Mouse (Mus musculus) hematopoietic stem cell, adult 5-6 weeks (primary cell): ENCODE measurements around the gene Mrps17. TPM values are rescaled to one million over a fixed set of nuclear protein-coding genes. Genes with fewer than 3 reads are reported as not detected.
"Not testable (repeated sequence)": the region's sequence is repeated elsewhere in the genome, so short reads cannot be mapped to it uniquely, and the experiment has no call there.

ENCODE experiments used
- ATAC-seq, 2 experiments: fragments of 125-278 bp in 1 of 2; replicated peaks in 1 of 2; 2 replicates each; pipeline ENCODE4 v1.8.0; 2016 to 2017; ENCODE audit warnings: inconsistent platforms in 2 of 2, mild to moderate bottlenecking in 2 of 2, moderate number of reproducible peaks in 2 of 2, low read depth in 1 of 2, moderate TSS enrichment in 1 of 2; ENCODE audit not compliant: low FRiP score in 2 of 2, poor library complexity in 2 of 2, severe bottlenecking in 2 of 2, insufficient read depth in 1 of 2, low TSS enrichment in 1 of 2
- total RNA-seq: library from RNA; stranded (forward); fragments of 172-1452, 232-1000 nt; gene quantifications from 2 replicates; pipeline ENCODE4 v1.2.3, GENCODE M21; 2017

The Mrps17 gene
- total RNA-seq = 91.5 and 92.3 TPM in 2 replicates

DNA sequence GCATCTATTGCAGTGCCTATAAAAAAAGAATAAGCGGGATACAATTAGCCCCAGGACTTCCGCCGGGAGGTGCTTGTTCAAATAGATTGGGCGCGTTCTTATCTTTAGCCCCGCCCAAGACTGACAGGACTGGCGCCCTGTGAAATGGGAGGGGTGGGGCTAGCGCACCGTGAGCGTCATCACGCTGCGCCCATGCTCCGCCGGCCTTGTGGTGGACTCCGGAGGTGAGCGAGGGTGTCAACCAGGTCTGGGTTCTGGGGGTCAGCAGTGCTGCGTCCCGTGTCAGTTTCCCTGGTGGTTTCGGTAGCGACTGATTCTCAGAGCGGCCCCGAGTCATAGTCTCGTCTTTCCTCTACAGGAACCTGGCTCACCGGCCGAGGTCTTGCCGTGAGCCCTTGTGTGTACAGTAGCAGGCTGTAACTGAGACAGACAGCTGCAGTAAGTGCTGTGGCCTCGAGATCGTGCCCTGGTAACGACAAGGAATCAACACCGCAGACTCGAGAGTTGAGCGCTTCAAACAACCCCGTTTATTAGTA, at the start of gene Mrps17:
TSS of gene Mrps17 (plus strand) at position 172 of the 536 bp plus-strand sequence.
- peak; percentile 98 to 99 for ATAC-seq

DNA sequence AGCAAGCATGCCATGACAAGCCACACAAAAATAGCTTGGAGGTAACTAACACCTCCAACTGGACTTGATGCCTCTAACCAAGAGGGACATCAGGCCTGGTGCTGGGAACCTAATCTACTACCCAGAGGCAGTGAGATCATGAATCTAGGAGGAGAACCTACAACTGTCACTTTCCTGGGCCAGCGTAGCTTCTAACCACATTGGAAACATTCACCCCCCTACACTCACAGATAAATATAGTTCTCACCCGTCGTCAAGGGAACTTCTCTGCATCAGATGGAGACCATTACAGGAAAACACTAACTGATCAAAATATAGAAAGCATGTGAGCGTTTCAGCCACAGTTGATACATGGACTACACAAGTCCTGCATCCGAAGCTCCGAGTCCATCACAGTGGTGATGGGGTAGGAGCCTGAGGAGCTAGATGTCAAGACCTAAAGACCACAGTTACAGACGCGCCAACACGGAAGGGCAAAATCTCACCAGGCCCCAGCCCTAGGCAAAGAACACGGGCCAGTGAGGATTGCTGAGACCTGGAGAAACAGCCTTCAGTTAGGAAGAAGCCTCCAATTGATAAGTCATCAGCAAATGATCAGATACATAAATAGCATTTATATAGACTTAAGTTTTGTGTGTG, 48.9 kb upstream of the Mrps17 start:
- no peak for ATAC-seq

- ATAC-seq = no peak
These were observed 47.4 kb upstream of the Mrps17 start for GRCm38 (mm10) chr5:129667851-129668250.

DNA sequence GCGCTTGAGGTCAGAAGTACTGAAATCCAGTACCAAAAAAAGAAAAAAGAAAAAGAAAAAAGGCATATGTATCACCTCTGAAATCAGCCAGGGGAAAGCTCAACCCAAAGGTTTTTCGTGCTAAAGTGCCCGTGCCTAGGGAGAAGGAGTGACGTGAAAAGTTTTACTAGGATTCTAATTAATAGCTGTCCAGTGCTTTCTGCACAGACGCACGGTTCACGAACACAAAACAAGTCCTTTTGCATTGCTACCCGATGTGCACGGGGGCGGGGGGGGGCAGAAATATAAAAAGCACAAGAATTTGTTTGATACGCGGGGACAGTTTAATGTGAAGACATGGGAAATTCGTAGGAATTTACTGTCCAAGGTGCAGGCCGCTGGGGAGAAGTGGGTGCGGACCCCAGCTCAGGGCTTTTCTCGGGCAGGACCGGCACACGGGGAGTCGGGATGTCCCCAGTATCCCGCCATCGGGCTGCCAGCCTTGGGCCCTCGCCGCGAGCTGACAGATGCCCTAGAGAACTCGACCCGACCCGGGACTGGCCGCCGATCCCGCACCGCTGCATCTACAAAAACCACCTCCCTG, 45.8 kb upstream of the Mrps17 start:
- peak in 1 of 2 experiments; percentile 13; a peak in 2 of 4 replicates for ATAC-seq

- peak; percentile 80 to 91 for ATAC-seq
These were observed 45.2 kb upstream of the Mrps17 start, which contains the start of gene Zfp11 for GRCm38 (mm10) chr5:129670036-129670458. Zfp11 (minus strand) TSS chr5:129670099.

DNA sequence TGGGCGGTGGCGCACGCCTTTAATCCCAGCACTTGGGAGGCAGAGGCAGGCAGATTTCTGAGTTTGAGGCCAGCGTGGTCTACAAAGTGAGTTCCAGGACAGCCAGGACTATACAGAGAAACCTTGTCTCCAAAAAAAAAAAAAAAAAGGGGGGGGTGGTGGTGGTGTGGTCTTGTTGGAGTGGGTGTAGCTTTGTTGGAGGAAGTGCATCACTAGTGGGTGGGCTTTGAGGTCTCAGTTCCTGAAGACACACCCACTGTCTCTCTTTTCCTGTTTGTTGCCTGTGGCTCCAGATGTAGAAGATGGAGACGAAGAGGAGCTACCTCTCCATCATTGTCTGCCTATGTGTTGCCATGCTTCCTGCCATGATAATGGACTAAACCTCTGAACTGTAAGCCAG, 30.2 kb upstream of the Mrps17 start:
- not testable (repeated sequence) for ATAC-seq

GRCm38 (mm10) chr5:129687621-129688020, 27.7 kb upstream of the Mrps17 start:
- ATAC-seq = no peak

DNA sequence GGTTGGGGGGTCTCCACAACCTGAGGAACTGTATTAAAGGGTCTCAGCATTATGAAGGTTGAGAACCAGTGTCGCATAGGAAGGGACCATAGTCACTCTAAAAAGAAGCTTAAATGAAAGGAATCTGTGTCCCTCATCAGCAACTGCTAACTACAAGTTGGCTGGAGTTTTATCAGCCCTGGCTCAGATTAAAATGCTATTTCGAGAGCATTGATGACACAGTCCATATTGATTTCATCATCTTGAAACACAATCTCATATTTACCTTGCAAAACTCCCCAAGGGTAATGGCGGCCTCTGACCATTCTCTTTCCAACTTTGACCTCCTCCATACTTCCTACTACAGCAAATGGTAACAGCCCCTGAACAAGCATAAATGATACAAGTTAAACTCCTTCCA, 24.8 kb upstream of the Mrps17 start:
- no peak for ATAC-seq

GRCm38 (mm10) chr5:129700506-129700905, 14.8 kb upstream of the Mrps17 start:
- ATAC-seq = no peak

DNA sequence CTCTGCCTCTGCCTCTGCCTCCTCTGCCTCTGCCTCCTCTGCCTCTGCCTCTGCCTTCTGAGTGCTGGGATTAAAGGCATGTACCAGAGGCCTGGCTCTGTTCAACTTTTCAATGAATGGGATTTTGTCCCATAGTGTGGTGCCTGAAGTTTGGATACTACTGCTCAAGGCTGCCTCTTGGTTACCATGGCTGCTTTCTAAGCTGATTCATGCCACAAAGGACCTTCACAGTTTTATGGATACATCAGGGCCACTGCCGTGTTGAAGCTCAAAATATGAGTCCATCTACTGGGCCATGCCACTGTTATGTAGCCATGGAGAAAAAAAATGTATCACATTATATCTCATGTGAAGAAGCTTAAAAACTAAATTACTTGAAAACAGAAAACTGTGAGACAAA, 13.6 kb upstream of the Mrps17 start:
- ATAC-seq = no peak

DNA sequence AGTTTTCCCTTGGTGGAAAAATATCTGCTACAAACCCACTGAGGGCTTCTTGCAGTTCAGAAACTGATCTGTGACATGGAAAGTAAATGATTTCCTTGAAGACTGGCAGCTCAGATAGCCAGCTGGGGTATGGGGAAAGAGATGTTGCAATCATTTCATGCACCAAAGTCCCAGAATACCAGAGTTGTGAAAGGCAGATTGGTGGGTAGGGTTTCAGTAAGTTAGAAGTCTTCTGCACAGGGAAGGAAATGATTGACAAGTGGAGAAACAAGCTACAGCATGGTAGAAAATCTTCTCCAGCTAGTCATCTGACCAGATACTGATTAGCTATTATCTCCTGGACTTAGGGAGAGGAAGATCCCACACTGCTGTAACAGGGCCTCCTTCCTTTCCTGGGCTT, 11.9 kb upstream of the Mrps17 start:
- peak in 1 of 2 experiments; percentile 62; a peak in 1 of 4 replicates for ATAC-seq

DNA sequence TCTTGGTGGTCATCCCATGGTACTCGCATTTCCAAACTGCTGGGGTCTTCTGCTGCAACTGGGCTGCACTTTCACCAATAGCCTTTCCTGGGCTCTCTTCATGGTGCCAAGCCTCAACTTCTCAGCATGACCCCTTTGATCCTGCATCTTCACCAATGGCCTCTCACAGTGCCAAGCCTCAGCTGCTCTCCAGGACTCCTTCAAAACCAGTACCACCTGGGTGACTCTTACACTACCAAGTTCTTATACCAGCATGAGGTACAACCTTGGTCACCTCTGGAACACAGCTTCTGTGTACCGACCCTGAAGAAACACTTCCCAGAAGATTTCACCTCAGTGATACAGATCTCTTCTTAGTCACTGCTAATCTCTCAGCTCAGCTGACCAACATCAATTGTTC, 6.9 kb upstream of the Mrps17 start, which contains the start of gene Sept14:
TSS of gene Sept14 (minus strand) at position 101 of the 400 bp plus-strand sequence.
- no peak for ATAC-seq

DNA sequence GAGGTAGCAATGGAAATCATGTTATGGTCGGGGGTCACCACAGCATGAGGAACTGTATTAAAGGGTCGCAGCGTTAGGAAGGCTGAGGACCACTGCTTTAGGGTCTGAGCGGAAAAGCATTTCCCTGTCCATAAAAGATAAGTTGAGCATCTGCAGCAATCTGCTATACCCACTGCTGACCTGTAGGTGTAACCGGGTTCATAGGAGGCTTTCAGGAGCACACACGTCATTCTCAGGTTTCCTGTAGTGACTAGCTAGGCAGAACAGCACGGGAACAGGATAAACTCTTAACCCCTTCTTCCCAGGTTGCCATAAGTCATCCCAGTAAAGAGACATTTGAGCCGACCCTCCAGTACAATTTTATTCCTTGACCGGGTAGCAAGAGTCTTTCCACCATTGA, 1.7 kb downstream of the Mrps17 start:
- ATAC-seq = no peak

- ATAC-seq = no peak
These were observed 4.9 kb downstream of the Mrps17 start for GRCm38 (mm10) chr5:129720176-129720575.

DNA sequence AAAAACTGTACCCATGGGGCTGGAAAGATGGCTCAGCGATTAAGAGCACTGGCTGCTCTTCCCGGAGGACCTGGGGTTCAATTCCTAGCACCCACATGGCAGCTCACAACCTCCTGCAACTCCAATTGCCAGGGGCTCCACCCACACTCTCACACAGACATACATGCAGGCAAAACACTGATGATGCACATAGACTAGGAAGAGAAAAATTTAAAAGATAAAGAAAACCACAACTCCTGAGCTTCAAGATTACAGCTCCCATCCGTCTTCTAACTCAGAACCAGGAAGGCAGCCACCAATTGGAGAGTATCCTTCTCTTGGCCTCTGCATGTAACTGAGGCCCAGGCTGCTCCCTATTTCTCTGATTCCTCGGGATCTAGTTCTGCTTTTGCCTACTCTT, 9.0 kb downstream of the Mrps17 start:
- ATAC-seq = peak; percentile 4 to 13; a peak in 2 of 4 replicates

- ATAC-seq = peak; percentile 83 to 84
These were observed 9.8 kb downstream of the Mrps17 start, which contains the start of gene Nipsnap2 for GRCm38 (mm10) chr5:129724834-129725773. Nipsnap2 (plus strand) TSS chr5:129725063.

DNA sequence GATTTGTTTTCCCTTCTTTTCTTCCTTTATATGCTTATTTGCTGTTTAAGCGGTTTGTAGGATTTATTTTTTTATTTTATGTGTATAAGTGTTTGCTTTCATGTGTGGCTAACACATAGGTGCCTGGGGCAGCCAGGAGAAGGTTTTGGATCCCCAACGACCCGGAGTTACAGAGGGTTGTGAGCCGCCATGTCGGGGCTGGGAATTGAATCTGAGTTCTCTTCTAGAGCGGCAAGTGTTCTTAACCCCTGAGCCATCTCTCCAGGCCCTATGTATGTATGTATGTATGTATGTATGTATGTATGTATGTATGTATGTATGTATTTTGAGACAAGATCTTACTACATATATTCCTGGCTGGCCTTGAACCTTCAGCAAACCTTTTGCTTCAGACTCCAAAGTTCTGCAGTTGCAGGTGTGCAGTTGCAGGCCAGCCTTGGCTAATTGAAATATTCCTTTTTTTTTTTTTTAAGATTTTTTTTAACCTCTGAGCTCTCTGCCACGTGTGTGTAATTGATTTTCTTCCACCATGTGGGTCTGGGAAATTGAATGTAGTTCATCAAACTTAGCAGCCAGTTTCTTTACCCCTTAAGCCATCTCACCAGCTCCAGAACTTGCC, 10.6 kb downstream of the Mrps17 start:
- no peak for ATAC-seq
